Mouse (Mus musculus): ENCODE measurements around the gene Fzd2. TPM values are rescaled to one million over a fixed set of nuclear protein-coding genes. Genes with fewer than 3 reads are reported as not detected.

The Fzd2 gene
- polyA plus RNA-seq, 2 experiments: 65.5 to 163 TPM

GRCm38 (mm10) chr11:102631203-102631602 lies 27.0 kb downstream of the Fzd2 start:
- no peak for DNase-seq (ENCODE audit: low spot score)
- H3K9ac ChIP-seq (ENCODE audit: low read depth, low read length, severe bottlenecking): no peak overlapping the region
- no peak overlapping the region for H3K4me2 ChIP-seq (replicated peaks; ENCODE audit: low read depth, low read length, severe bottlenecking)

GRCm38 (mm10) chr11:102632725-102633124 lies 28.5 kb downstream of the Fzd2 start:
- H3K9me3 ChIP-seq (ENCODE audit: control insufficient read depth, low read length): no peaks in the 10 kb centered on the region
- H3K4me1 ChIP-seq (ENCODE audit: control insufficient read depth, insufficient read depth, low read length): peaks cover 52% of the 10 kb centered on the region
- no peaks in the 10 kb centered on the region for H3K27me3 ChIP-seq (ENCODE audit: control insufficient read depth, insufficient read depth, low read length)
- WGBS: 10% methylated on average over 12 of the region's 13 CpGs
- H3K4me3 ChIP-seq (replicated peaks; ENCODE audit: low read length): no peak overlapping the region
- ATAC-seq (ENCODE audit: low FRiP score, low read depth) (no peak), DNase-seq (ENCODE audit: low spot score) (no peak)
- no peak for TF ChIP-seq POLR2A (IDR thresholded peaks at IDR 0.05; ENCODE audit: borderline replicate concordance, extremely low read depth, insufficient read depth, insufficient read length)
- no peak overlapping the region for H3K9ac ChIP-seq (ENCODE audit: low read depth, low read length, severe bottlenecking)
- H3K4me2 ChIP-seq (replicated peaks; ENCODE audit: low read depth, low read length, severe bottlenecking): peak overlapping the region; percentile 44
- no peaks in the 10 kb centered on the region for H3K36me3 ChIP-seq (ENCODE audit: control insufficient read depth, insufficient read depth, low read length)
- peak overlapping the region; percentile 82 for H3K27ac ChIP-seq (replicated peaks; ENCODE audit: low read depth, low read length)

More at GRCm38 (mm10) chr11:102631203-102631602, 27.0 kb downstream of the Fzd2 start:
- no peak overlapping the region; the same call in 1 of the 2 replicates for H3K27ac ChIP-seq (replicated peaks; ENCODE audit: low read depth, low read length)
- H3K4me1 ChIP-seq (ENCODE audit: control insufficient read depth, insufficient read depth, low read length): peaks cover 41% of the 10 kb centered on the region
- H3K36me3 ChIP-seq (ENCODE audit: control insufficient read depth, insufficient read depth, low read length): no peaks in the 10 kb centered on the region
- no peaks in the 10 kb centered on the region for H3K27me3 ChIP-seq (ENCODE audit: control insufficient read depth, insufficient read depth, low read length)
- TF ChIP-seq POLR2A (IDR thresholded peaks at IDR 0.05; ENCODE audit: borderline replicate concordance, extremely low read depth, insufficient read depth, insufficient read length): no peak
- no peaks in the 10 kb centered on the region for H3K9me3 ChIP-seq (ENCODE audit: control insufficient read depth, low read length)
- 15% methylated on average over 5 of the region's 5 CpGs for WGBS
- ATAC-seq (ENCODE audit: low FRiP score, low read depth): no peak; the same call in 1 of the 2 replicates
- H3K4me3 ChIP-seq (replicated peaks; ENCODE audit: low read length): no peak overlapping the region

- peaks cover 59% of the 10 kb centered on the region for H3K4me1 ChIP-seq (ENCODE audit: control insufficient read depth, insufficient read depth, low read length)
- WGBS: 17% methylated on average over 9 of the region's 9 CpGs
- TF ChIP-seq POLR2A (IDR thresholded peaks at IDR 0.05; ENCODE audit: borderline replicate concordance, extremely low read depth, insufficient read depth, insufficient read length): no peak
- no peak overlapping the region for H3K9ac ChIP-seq (ENCODE audit: low read depth, low read length, severe bottlenecking)
- ATAC-seq (ENCODE audit: low FRiP score, low read depth) (no peak), DNase-seq (ENCODE audit: low spot score) (peak; percentile 79)
- peak overlapping the region; percentile 44 for H3K4me2 ChIP-seq (replicated peaks; ENCODE audit: low read depth, low read length, severe bottlenecking)
- H3K36me3 ChIP-seq (ENCODE audit: control insufficient read depth, insufficient read depth, low read length): no peaks in the 10 kb centered on the region
- no peaks in the 10 kb centered on the region for H3K27me3 ChIP-seq (ENCODE audit: control insufficient read depth, insufficient read depth, low read length)
- peak overlapping the region; percentile 82 for H3K27ac ChIP-seq (replicated peaks; ENCODE audit: low read depth, low read length)
- no peaks in the 10 kb centered on the region for H3K9me3 ChIP-seq (ENCODE audit: control insufficient read depth, low read length)
- H3K4me3 ChIP-seq (replicated peaks; ENCODE audit: low read length): 0 out of 2 replicates have a peak overlapping the region, but pooled peaks have one; percentile 7
Measured at GRCm38 (mm10) chr11:102633379-102633778, 29.2 kb downstream of the Fzd2 start.

- peaks cover 45% of the 10 kb centered on the region for H3K4me1 ChIP-seq (ENCODE audit: control insufficient read depth, insufficient read depth, low read length)
Measured at GRCm38 (mm10) chr11:102636887-102637286, 32.7 kb downstream of the Fzd2 start.

GRCm38 (mm10) chr11:102643891-102644382 lies 39.7 kb downstream of the Fzd2 start:
- DNase-seq (ENCODE audit: low spot score) (no peak), ATAC-seq (ENCODE audit: low FRiP score, low read depth) (peak; percentile 23; the same call in 1 of the 2 replicates)
- H3K4me3 ChIP-seq (replicated peaks; ENCODE audit: low read length): no peak overlapping the region
- no peak overlapping the region for H3K4me2 ChIP-seq (replicated peaks; ENCODE audit: low read depth, low read length, severe bottlenecking)
- H3K36me3 ChIP-seq (ENCODE audit: control insufficient read depth, insufficient read depth, low read length): no peaks in the 10 kb centered on the region
- no peak overlapping the region for H3K9ac ChIP-seq (ENCODE audit: low read depth, low read length, severe bottlenecking)
- H3K27me3 ChIP-seq (ENCODE audit: control insufficient read depth, insufficient read depth, low read length): no peaks in the 10 kb centered on the region
- 54% methylated on average over 10 of the region's 10 CpGs for WGBS
- H3K4me1 ChIP-seq (ENCODE audit: control insufficient read depth, insufficient read depth, low read length): peaks cover 17% of the 10 kb centered on the region
- TF ChIP-seq POLR2A (IDR thresholded peaks at IDR 0.05; ENCODE audit: borderline replicate concordance, extremely low read depth, insufficient read depth, insufficient read length): no peak
- no peaks in the 10 kb centered on the region for H3K9me3 ChIP-seq (ENCODE audit: control insufficient read depth, low read length)
- H3K27ac ChIP-seq (replicated peaks; ENCODE audit: low read depth, low read length): no peak overlapping the region

More at GRCm38 (mm10) chr11:102636887-102637286, 32.7 kb downstream of the Fzd2 start:
- H3K4me2 ChIP-seq (replicated peaks; ENCODE audit: low read depth, low read length, severe bottlenecking): peak overlapping the region; percentile 15; the same call in 1 of the 2 replicates
- H3K36me3 ChIP-seq (ENCODE audit: control insufficient read depth, insufficient read depth, low read length): no peaks in the 10 kb centered on the region
- DNase-seq (ENCODE audit: low spot score) (peak; percentile 53), ATAC-seq (ENCODE audit: low FRiP score, low read depth) (peak; percentile 74)
- no peaks in the 10 kb centered on the region for H3K27me3 ChIP-seq (ENCODE audit: control insufficient read depth, insufficient read depth, low read length)
- 28% methylated on average over 12 of the region's 12 CpGs for WGBS
- no peak for TF ChIP-seq POLR2A (IDR thresholded peaks at IDR 0.05; ENCODE audit: borderline replicate concordance, extremely low read depth, insufficient read depth, insufficient read length)
- H3K4me3 ChIP-seq (replicated peaks; ENCODE audit: low read length): no peak overlapping the region
- H3K9me3 ChIP-seq (ENCODE audit: control insufficient read depth, low read length): no peaks in the 10 kb centered on the region
- H3K9ac ChIP-seq (ENCODE audit: low read depth, low read length, severe bottlenecking): no peak overlapping the region
- H3K27ac ChIP-seq (replicated peaks; ENCODE audit: low read depth, low read length): no peak overlapping the region
